In genomic region chr19:45005444-45005843, GRCm38 (mm10) we compare ENCODE assay signal across 8 mouse cellular contexts. TPM values are rescaled to one million over a fixed set of nuclear protein-coding genes. Genes with fewer than 3 reads are reported as not detected.
DNase-seq lines count a peak whose midpoint lies in the region; ATAC-seq and TF ChIP-seq lines count a peak whose summit lies in the region.

TSS of gene Twnk (plus strand) at chr19:45005663.

- H3K9me3 ChIP-seq in embryonic facial prominence, embryonic 12.5 days, result no peaks in the 10 kb centered on the region
- no peaks in the 10 kb centered on the region for H3K9me3 ChIP-seq in heart, embryonic 12.5 days (replicated peaks)
- H3K9me3 ChIP-seq in kidney, embryonic 16.5 days (ENCODE audit: low read length), result no peaks in the 10 kb centered on the region
- no peaks in the 10 kb centered on the region for H3K9me3 ChIP-seq in liver, embryonic 15.5 days (replicated peaks)

- no peaks in the 10 kb centered on the region for H3K27me3 ChIP-seq in thymus, adult 2 months (ENCODE audit: control insufficient read depth, insufficient read depth, low read length)
- no peaks in the 10 kb centered on the region for H3K27me3 ChIP-seq in embryonic facial prominence, embryonic 12.5 days
- H3K27me3 ChIP-seq in heart, embryonic 12.5 days (replicated peaks), result no peaks in the 10 kb centered on the region
- H3K27me3 ChIP-seq in kidney, embryonic 16.5 days (ENCODE audit: insufficient read depth, low read length), result no peaks in the 10 kb centered on the region
- no peaks in the 10 kb centered on the region; the same call in 1 of the 2 replicates for H3K27me3 ChIP-seq in liver, embryonic 15.5 days

- peak within 1 kb of the TSS; percentile 74 for H3K4me3 ChIP-seq in thymus, adult 2 months (ENCODE audit: control insufficient read depth, insufficient read depth, low read length)
- H3K4me3 ChIP-seq in embryonic facial prominence, embryonic 12.5 days, result peak within 1 kb of the TSS; percentile 86
- H3K4me3 ChIP-seq in heart, embryonic 12.5 days, result peak within 1 kb of the TSS; percentile 94
- H3K4me3 ChIP-seq in kidney, embryonic 16.5 days (ENCODE audit: low read length), result peak within 1 kb of the TSS; percentile 97
- H3K4me3 ChIP-seq in liver, embryonic 15.5 days (replicated peaks), result peak within 1 kb of the TSS; percentile 80

- H3K4me1 ChIP-seq in thymus, adult 2 months (replicated peaks; ENCODE audit: control insufficient read depth, insufficient read depth, low read length), result peaks cover 14% of the 10 kb centered on the region
- H3K4me1 ChIP-seq in embryonic facial prominence, embryonic 12.5 days, result peaks cover 19% of the 10 kb centered on the region
- peaks cover 24% of the 10 kb centered on the region for H3K4me1 ChIP-seq in heart, embryonic 12.5 days (replicated peaks)
- H3K4me1 ChIP-seq in kidney, embryonic 16.5 days (ENCODE audit: insufficient read depth, low read length), result peaks cover 24% of the 10 kb centered on the region
- peaks cover 35% of the 10 kb centered on the region for H3K4me1 ChIP-seq in liver, embryonic 15.5 days (replicated peaks)

- H3K36me3 ChIP-seq in thymus, adult 2 months (ENCODE audit: control insufficient read depth, insufficient read depth, low read length), result no peaks in the 10 kb centered on the region
- H3K36me3 ChIP-seq in embryonic facial prominence, embryonic 12.5 days, result peaks cover 57% of the 10 kb centered on the region
- H3K36me3 ChIP-seq in heart, embryonic 12.5 days, result peaks cover 46% of the 10 kb centered on the region
- H3K36me3 ChIP-seq in kidney, embryonic 16.5 days (ENCODE audit: insufficient read depth, low read length), result peaks cover 29% of the 10 kb centered on the region
- H3K36me3 ChIP-seq in liver, embryonic 15.5 days (replicated peaks), result peaks cover 44% of the 10 kb centered on the region

- WGBS in thymus, adult 2 months, result 7% methylated on average over 16 of the region's 16 CpGs
- 10% methylated on average over 16 of the region's 16 CpGs for WGBS in embryonic facial prominence, embryonic 12.5 days
- WGBS in heart, embryonic 12.5 days, result 9% methylated on average over 16 of the region's 16 CpGs
- WGBS in kidney, embryonic 16.5 days, result 10% methylated on average over 16 of the region's 16 CpGs
- 6% methylated on average over 16 of the region's 16 CpGs for WGBS in liver, embryonic 15.5 days (ENCODE audit: insufficient replicate concordance)

- peak within 1 kb of the TSS; percentile 93 for H3K4me2 ChIP-seq in embryonic facial prominence, embryonic 12.5 days (replicated peaks)
- peak within 1 kb of the TSS; percentile 97 for H3K4me2 ChIP-seq in heart, embryonic 12.5 days
- peak within 1 kb of the TSS; percentile 86 for H3K4me2 ChIP-seq in kidney, embryonic 16.5 days (replicated peaks; ENCODE audit: low read depth, low read length)
- H3K4me2 ChIP-seq in liver, embryonic 15.5 days, result peak within 1 kb of the TSS; percentile 95

- DNase-seq in thymus, adult 2 months, result peak; percentile 46
- DNase-seq in thymus, postnatal 10 days (ENCODE audit: low spot score in 2 of 2), result no peak
- DNase-seq in neural tube, embryonic 10.5 days (ENCODE audit: extremely low spot score, low spot score), result peak; percentile 47
- DNase-seq in right cerebral cortex, postnatal 36 days (ENCODE audit: low spot score in 2 of 2), result no peak

- no peak for ATAC-seq in embryonic facial prominence, embryonic 12.5 days (ENCODE audit: insufficient number of reproducible peaks, insufficient read depth, low FRiP score, low TSS enrichment)
- no peak for ATAC-seq in heart, embryonic 12.5 days (ENCODE audit: insufficient number of reproducible peaks, low FRiP score)
- ATAC-seq in kidney, embryonic 16.5 days (ENCODE audit: low FRiP score, low TSS enrichment), result no peak
- peak; percentile 18; the same call in 1 of the 2 replicates for ATAC-seq in liver, embryonic 15.5 days (ENCODE audit: insufficient read depth)

- no peak for TF ChIP-seq CTCF in thymus, adult 2 months (IDR thresholded peaks at IDR 0.05; ENCODE audit: borderline replicate concordance, control insufficient read depth, extremely low read depth, insufficient read depth, low read length, poor library complexity)

- no peak within 1 kb of the TSS for H3K27ac ChIP-seq in thymus, adult 2 months (ENCODE audit: control insufficient read depth, insufficient read depth, low read length)
- H3K27ac ChIP-seq in embryonic facial prominence, embryonic 12.5 days, result peak within 1 kb of the TSS; percentile 76
- peak within 1 kb of the TSS; percentile 80 for H3K27ac ChIP-seq in heart, embryonic 12.5 days (ENCODE audit: poor library complexity, severe bottlenecking)
- H3K27ac ChIP-seq in kidney, embryonic 16.5 days (ENCODE audit: low read length), result peak within 1 kb of the TSS; percentile 87
- H3K27ac ChIP-seq in liver, embryonic 15.5 days (replicated peaks), result peak within 1 kb of the TSS; percentile 79

- H3K9ac ChIP-seq in embryonic facial prominence, embryonic 12.5 days, result peak within 1 kb of the TSS; percentile 83
- H3K9ac ChIP-seq in heart, embryonic 12.5 days, result peak within 1 kb of the TSS; percentile 90
- H3K9ac ChIP-seq in kidney, embryonic 16.5 days (replicated peaks; ENCODE audit: low read length), result peak within 1 kb of the TSS; percentile 90
- peak within 1 kb of the TSS; percentile 75 for H3K9ac ChIP-seq in liver, embryonic 15.5 days

- no peak for TF ChIP-seq POLR2A in thymus, adult 2 months (IDR thresholded peaks at IDR 0.05; ENCODE audit: control insufficient read depth, extremely low read depth, insufficient read depth, low read length, poor library complexity)

RNA-seq across cellular contexts. Expression of gene Twnk, which starts in this region (rescaled TPM):
- polyA plus RNA-seq in thymus, adult 2 months (2012; rRNA removed), result 11.5 and 11.6 TPM in 2 replicates
- 28.6 and 29.1 TPM in 2 replicates for polyA plus RNA-seq in embryonic facial prominence, embryonic 12.5 days (2016; fragmentation: Nextera tagmentation; extraction: Ambion mirVana)
- polyA plus RNA-seq in heart, embryonic 12.5 days (2016; fragmentation: Nextera tagmentation; extraction: Ambion mirVana), result 19.2 and 19.5 TPM in 2 replicates
- polyA plus RNA-seq in kidney, embryonic 16.5 days (2015; fragmentation: Nextera tagmentation; extraction: Ambion mirVana), result 28.4 and 31.5 TPM in 2 replicates
- polyA plus RNA-seq in liver, embryonic 15.5 days (2015; fragmentation: Nextera tagmentation; extraction: Ambion mirVana), result 10.4 and 13.4 TPM in 2 replicates

Comparison
In these comparisons a context has a peak if more than half of its experiments do, and no peak if none do; other contexts are left out.
1. DNase-seq: peak in thymus, adult 2 months (single experiment) and neural tube, embryonic 10.5 days (single experiment); none in thymus, postnatal 10 days (0 of 2) and right cerebral cortex, postnatal 36 days (0 of 2).
2. Peak in every context shown above with its lines, with median percentiles within 50 percentile points of each other: H3K4me3 ChIP-seq, H3K4me2 ChIP-seq and H3K9ac ChIP-seq.